Mouse (Mus musculus) lung, postnatal 0 days (tissue): ENCODE results near the gene Bbs4. TPM values are rescaled to one million over a fixed set of nuclear protein-coding genes. Genes with fewer than 3 reads are reported as not detected.

ENCODE experiments used
- ATAC-seq: fragments of 200-750 bp; cut with Nextera tagmentation; 2 replicates; pipeline ENCODE4 v1.8.0; 2017; ENCODE audit warnings: moderate library complexity
- DNase-seq: peaks from one replicate; pipeline ENCODE4 v3.0.0-alpha.2; 2016; ENCODE audit warnings: low spot score
- H3K27ac ChIP-seq: fragments of 300-500 bp; sonication (generic); 2 replicates; pipeline ENCODE4 v1.5.1; 2014; ENCODE audit warnings: antibody characterized with exemption, mild to moderate bottlenecking, low read length, mixed read lengths
- H3K27me3 ChIP-seq: fragments of 300-500 bp; sonication (generic); replicated peaks from 2 replicates; pipeline ENCODE4 v1.6.1; 2014; ENCODE audit warnings: low read length, mixed read lengths; ENCODE audit not compliant: insufficient read depth
- H3K36me3 ChIP-seq: fragments of 300-500 bp; sonication (generic); 2 replicates; pipeline ENCODE4 v1.6.1; 2014; ENCODE audit warnings: low read length, mixed read lengths; ENCODE audit not compliant: insufficient read depth
- H3K4me1 ChIP-seq: fragments of 300-500 bp; sonication (generic); 2 replicates; pipeline ENCODE4 v1.6.1; 2014; ENCODE audit warnings: antibody characterized with exemption, low read depth, low read length, mixed read lengths; ENCODE audit not compliant: insufficient read depth
- H3K4me2 ChIP-seq: fragments of 300-500 bp; sonication (generic); replicated peaks from 2 replicates; pipeline ENCODE4 v1.6.1; 2014; ENCODE audit warnings: low read depth, mild to moderate bottlenecking, low read length, moderate library complexity, mixed read lengths
- H3K4me3 ChIP-seq: fragments of 300-500 bp; sonication (generic); 2 replicates; pipeline ENCODE4 v1.5.1; 2014; ENCODE audit warnings: low read depth, low read length
- H3K9ac ChIP-seq: fragments of 300-500 bp; sonication (generic); replicated peaks from 2 replicates; pipeline ENCODE4 v1.6.1; 2014; ENCODE audit warnings: low read depth, mild to moderate bottlenecking
- H3K9me3 ChIP-seq: fragments of 300-500 bp; sonication (generic); 2 replicates; pipeline ENCODE4 v1.6.1; 2016; ENCODE audit warnings: low read length, mixed read lengths
- CTCF ChIP-seq: IDR thresholded peaks from 2 replicates; pipeline ENCODE4 v1.5.1; 2016; ENCODE audit warnings: antibody characterized with exemption, mild to moderate bottlenecking
- EP300 ChIP-seq: IDR thresholded peaks from 2 replicates; pipeline ENCODE4 v1.6.1; 2016; ENCODE audit warnings: antibody characterized with exemption, mild to moderate bottlenecking, control low read depth
- WGBS: fragments of 180-500 bp; shearing (Covaris S2); extraction: QIAGEN DNeasy Blood & Tissue Kit; methylation state at CpG from one replicate; pipeline ENCODE4 v1.1.7; 2014; 5-methylcytosine and 5-hydroxymethylcytosine counted together
- polyA plus RNA-seq: library from polyadenylated mRNA; unstranded; fragments of >200 nt; fragmentation: Nextera tagmentation; extraction: Ambion mirVana; gene quantifications from 2 replicates; pipeline ENCODE4 v1.2.1, GENCODE M21; 2015

Gene Bbs4
- polyA plus RNA-seq, 1 experiment from 2014 or later, result 15.8 TPM

GRCm38 (mm10) chr9:59310582-59311283, 42.6 kb downstream of the Bbs4 start:
- Histone ChIP-seq H3K36me3 (peaks cover 20% of the 10 kb centered on the region), H3K9me3 (no peaks in the 10 kb centered on the region), H3K4me3 (no peak overlapping the region), H3K4me2 (0 out of 2 replicates have a peak overlapping the region, but pooled peaks have one; percentile 19), H3K27ac (0 out of 2 replicates have a peak overlapping the region, but pooled peaks have one; percentile 32), H3K9ac (no peak overlapping the region), H3K4me1 (peaks cover 12% of the 10 kb centered on the region), H3K27me3 (no peaks in the 10 kb centered on the region)
- peak; percentile 77 for DNase-seq
- peak; percentile 86 for ATAC-seq
- 50% methylated on average over 8 of the region's 8 CpGs for WGBS
- no peak for TF ChIP-seq CTCF
- 0 out of 2 replicates have a peak, but pooled peaks have one; percentile 14 for TF ChIP-seq EP300

GRCm38 (mm10) chr9:59307890-59308289, 45.4 kb downstream of the Bbs4 start:
- no peak for TF ChIP-seq EP300
- TF ChIP-seq CTCF, result no peak
- WGBS, result 57% methylated on average over 2 of the region's 2 CpGs
- DNase-seq (no peak), ATAC-seq (no peak)
- H3K4me2 ChIP-seq, result no peak overlapping the region
- no peak overlapping the region for H3K9ac ChIP-seq
- peaks cover 5% of the 10 kb centered on the region; the same call in 1 of the 2 replicates for H3K36me3 ChIP-seq
- H3K4me3 ChIP-seq, result no peak overlapping the region
- H3K27ac ChIP-seq, result no peak overlapping the region
- peaks cover 12% of the 10 kb centered on the region for H3K4me1 ChIP-seq
- no peaks in the 10 kb centered on the region for H3K27me3 ChIP-seq
- H3K9me3 ChIP-seq, result no peaks in the 10 kb centered on the region

GRCm38 (mm10) chr9:59296419-59296818, 56.9 kb downstream of the Bbs4 start:
- Histone ChIP-seq H3K9me3 (no peaks in the 10 kb centered on the region), H3K4me2 (no peak overlapping the region), H3K4me3 (no peak overlapping the region), H3K9ac (no peak overlapping the region), H3K27ac (no peak overlapping the region), H3K27me3 (no peaks in the 10 kb centered on the region), H3K36me3 (peaks cover 4% of the 10 kb centered on the region; the same call in 1 of the 2 replicates), H3K4me1 (peaks cover 3% of the 10 kb centered on the region; the same call in 1 of the 2 replicates)
- 71% methylated on average over 2 of the region's 2 CpGs for whole genome bisulfite sequencing
- TF ChIP-seq EP300 (no peak), CTCF (no peak)
- DNase-seq, result no peak
- ATAC-seq, result no peak

GRCm38 (mm10) chr9:59292493-59292875, 60.8 kb downstream of the Bbs4 start:
- ATAC-seq, result no peak
- H3K4me1 ChIP-seq, result peaks cover 7% of the 10 kb centered on the region; the same call in 1 of the 2 replicates
- no peaks in the 10 kb centered on the region for H3K9me3 ChIP-seq
- no peak for DNase-seq
- no peaks in the 10 kb centered on the region for H3K27me3 ChIP-seq
- peak overlapping the region; percentile 87; the same call in 1 of the 2 replicates for H3K4me3 ChIP-seq
- 32% methylated on average over 3 of the region's 3 CpGs for WGBS
- H3K27ac ChIP-seq, result peak overlapping the region; percentile 93
- no peaks in the 10 kb centered on the region for H3K36me3 ChIP-seq
- peak overlapping the region; percentile 60; the same call in 1 of the 2 replicates for H3K9ac ChIP-seq
- TF ChIP-seq EP300 (no peak), CTCF (no peak)
- peak overlapping the region; percentile 87 for H3K4me2 ChIP-seq

- no peaks in the 10 kb centered on the region for H3K27me3 ChIP-seq
- H3K9me3 ChIP-seq, result no peaks in the 10 kb centered on the region
- H3K27ac ChIP-seq, result peak overlapping the region; percentile 93
- DNase-seq, result peak; percentile 43
- TF ChIP-seq EP300 (no peak), CTCF (no peak)
- H3K4me2 ChIP-seq, result peak overlapping the region; percentile 87
- H3K9ac ChIP-seq, result peak overlapping the region; percentile 60
- H3K4me1 ChIP-seq, result peaks cover 7% of the 10 kb centered on the region; the same call in 1 of the 2 replicates
- WGBS, result under 1% methylated on average over 44 of the region's 50 CpGs
- peak; percentile 63 for ATAC-seq
- no peaks in the 10 kb centered on the region for H3K36me3 ChIP-seq
- H3K4me3 ChIP-seq, result peak overlapping the region; percentile 87
Observed at GRCm38 (mm10) chr9:59291688-59292492, 61.4 kb downstream of the Bbs4 start.
